Mouse (Mus musculus): ENCODE results near the gene Col28a1.

The Col28a1 gene

DNA sequence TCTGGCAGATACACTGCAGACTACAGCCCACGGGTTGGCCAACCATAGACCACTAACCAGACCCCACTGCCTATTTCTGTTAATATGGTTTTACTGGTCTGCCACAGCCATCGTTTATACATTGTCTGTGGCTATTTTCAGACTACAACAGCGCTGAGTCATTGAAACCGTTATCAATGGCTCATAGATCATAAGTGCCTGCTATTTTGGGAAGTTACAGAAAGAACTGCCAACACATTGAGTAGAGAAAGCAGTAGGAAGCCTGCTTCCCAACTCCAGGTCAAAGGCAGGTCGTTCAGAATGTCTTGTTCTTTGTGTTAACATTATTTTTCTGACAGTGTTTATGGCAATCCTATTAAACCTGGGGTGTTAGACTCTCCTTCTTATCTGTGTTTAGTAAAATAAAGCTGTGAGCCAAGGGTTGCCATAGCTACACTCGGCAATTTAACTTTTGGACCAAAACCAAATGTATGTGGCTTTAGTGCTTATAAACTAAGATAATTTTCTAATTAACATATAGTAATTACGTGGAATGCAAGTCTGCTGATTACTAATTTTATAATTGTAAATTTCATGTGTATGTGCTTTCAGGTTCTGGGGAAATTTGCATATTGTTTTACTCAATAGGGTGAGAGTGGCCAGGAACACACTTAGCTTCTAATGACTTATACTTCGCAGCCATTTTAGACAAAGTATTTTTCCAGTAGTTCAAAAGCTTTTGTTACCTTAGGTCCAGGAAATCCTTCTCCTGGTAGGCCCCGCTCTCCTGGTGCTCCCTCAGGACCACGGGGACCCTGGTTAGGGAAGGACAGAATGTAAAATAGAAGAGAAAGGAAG is 86.3 kb downstream of the Col28a1 start:
- no peak for DNase-seq

DNA sequence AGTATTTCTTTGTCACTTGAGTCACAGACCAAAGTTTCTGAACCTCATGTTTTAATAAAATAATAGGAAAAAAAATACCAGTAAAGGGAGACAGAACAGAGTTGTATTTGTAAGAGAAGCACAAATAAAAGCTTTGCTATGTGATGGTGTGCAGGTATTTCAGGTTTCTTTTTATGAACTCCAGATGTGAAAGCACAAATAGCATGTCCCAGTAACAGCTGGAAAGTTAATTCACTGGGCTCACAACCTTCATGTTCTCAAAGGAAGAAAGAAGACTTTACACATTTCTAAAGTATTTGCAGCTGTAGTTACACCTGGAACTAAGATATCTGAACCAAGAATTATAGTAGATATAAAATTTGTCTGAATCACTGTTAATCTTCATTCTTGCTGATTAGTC is 91.2 kb downstream of the Col28a1 start:
- no peak for DNase-seq

DNA sequence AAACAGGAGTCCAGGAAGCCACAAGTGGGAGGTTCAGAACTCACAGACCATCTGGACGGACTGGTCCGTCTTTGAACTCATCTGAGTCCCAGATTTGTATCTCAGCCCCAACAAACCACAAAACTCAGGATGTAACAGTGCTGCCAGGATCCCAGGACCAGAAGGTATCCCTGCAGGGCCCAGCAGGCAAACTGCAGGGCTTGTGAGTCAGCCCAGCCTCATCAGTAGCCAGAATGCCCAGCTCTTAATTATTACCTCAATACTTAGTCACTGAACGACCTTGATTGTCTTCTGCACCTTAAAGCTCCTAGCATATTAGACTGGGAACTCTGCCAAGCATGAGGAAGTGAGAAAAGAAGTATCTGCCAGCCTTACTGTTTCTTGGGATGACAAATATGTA is 96.6 kb downstream of the Col28a1 start:
- DNase-seq: no peak

GRCm38 (mm10) chr6:8094160-8094953 is 98.1 kb downstream of the Col28a1 start:
- no peak for DNase-seq

- DNase-seq: no peak
Measured at GRCm38 (mm10) chr6:8093556-8093955, 98.9 kb downstream of the Col28a1 start.

- DNase-seq: peak; percentile 31 to 46
Measured at GRCm38 (mm10) chr6:8086847-8087246, 105.6 kb downstream of the Col28a1 start.

- DNase-seq: no peak
Measured at GRCm38 (mm10) chr6:8084806-8085205, 107.6 kb downstream of the Col28a1 start.

GRCm38 (mm10) chr6:8083196-8083595 is 109.2 kb downstream of the Col28a1 start:
- DNase-seq: no peak

GRCm38 (mm10) chr6:8077572-8078146 is 114.8 kb downstream of the Col28a1 start:
- no peak for DNase-seq

GRCm38 (mm10) chr6:8074914-8075313 is 117.5 kb downstream of the Col28a1 start:
- DNase-seq: no peak

DNA sequence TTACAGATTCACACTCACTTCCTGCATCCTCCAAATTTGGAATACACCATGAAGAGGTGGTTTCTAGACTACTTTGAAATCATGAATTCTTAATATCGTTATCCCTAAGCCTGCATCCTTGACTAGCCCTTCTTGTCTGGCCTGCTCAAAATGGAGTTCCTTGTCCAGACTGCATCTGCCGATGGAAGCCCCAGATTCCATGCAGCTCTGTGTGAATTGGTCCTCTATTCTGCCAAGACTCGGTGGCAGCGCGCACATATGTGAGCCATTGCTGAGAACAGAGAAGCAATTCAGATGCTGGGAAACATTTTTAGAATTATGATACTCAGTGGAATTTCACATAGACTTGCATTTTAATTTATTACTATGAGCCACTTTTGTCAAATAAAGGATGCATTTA is 123.4 kb downstream of the Col28a1 start:
- DNase-seq: no peak

- DNase-seq: no peak
Measured at GRCm38 (mm10) chr6:8068394-8068793, 124.0 kb downstream of the Col28a1 start.

- DNase-seq: no peak
Measured at GRCm38 (mm10) chr6:8067124-8067523, 125.3 kb downstream of the Col28a1 start.

DNA sequence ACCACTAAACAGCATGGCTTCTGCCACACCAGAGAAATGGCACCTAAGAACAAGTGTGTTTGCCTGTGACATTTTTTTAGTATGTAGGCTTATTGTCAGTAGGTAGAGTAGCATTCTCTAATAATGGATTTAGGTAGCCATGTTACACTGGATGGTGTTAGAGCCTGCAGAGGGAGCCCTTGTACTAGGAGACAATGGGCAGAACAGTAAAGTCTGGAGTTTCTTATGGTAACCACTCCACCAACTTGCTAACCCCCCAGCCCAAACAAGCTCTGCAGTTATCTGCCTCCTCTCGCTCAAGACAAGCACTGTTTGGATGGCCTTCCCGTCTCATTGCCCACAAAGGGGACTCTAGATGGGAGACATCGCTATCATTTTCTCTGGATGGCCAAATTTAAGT is 126.2 kb downstream of the Col28a1 start:
- peak; percentile 39 to 43 for DNase-seq

- peak in 1 of 2 experiments; percentile 4 for DNase-seq
Measured at GRCm38 (mm10) chr6:8059199-8059598, 133.2 kb downstream of the Col28a1 start.

GRCm38 (mm10) chr6:8048216-8048615 is 144.2 kb downstream of the Col28a1 start:
- DNase-seq: no peak

DNA sequence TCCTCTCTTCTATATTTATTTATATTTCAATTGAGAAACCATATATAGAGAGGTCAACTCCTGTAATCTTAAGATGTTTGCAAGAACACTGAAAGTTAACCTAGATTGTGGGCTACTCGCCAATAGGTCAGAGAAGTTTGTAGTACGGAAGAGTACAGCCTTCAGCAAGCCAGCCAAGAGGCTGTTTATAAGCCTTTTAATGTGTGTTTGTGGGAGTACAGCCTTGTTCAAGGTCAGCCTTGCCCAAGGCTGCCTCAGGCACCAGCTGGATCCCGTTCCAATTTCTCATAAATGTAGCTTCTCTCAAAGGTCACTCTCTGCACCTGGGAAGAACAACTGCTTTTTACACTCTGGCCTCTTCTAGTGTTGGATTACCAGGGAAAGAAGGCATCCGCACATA is 146.0 kb downstream of the Col28a1 start:
- DNase-seq: no peak

DNA sequence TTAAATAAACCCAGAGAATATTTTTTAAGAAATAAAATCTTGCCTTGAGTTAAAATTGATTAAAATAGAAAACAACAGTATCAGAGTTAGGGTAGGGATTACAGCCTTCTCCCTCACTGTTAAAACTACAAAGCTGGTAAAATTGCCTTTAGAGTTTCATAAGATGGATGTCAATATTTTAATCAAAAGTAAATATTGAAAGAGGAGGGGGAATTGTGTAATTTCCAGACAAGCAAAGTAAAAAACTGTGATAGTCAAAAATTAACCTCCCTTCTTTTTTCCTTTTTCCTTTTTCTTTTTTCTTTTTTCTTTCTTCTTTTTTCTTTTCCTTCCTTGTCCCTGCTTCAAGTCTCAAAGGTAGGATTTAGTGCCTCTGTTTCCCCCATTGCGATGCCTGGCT is 146.6 kb downstream of the Col28a1 start:
- no peak for DNase-seq

GRCm38 (mm10) chr6:8028711-8029110 is 163.7 kb downstream of the Col28a1 start:
- DNase-seq: no peak

- no peak for DNase-seq
Measured at GRCm38 (mm10) chr6:8025332-8026129, 166.9 kb downstream of the Col28a1 start.

GRCm38 (mm10) chr6:8023527-8023926 is 168.9 kb downstream of the Col28a1 start:
- no peak for DNase-seq

DNA sequence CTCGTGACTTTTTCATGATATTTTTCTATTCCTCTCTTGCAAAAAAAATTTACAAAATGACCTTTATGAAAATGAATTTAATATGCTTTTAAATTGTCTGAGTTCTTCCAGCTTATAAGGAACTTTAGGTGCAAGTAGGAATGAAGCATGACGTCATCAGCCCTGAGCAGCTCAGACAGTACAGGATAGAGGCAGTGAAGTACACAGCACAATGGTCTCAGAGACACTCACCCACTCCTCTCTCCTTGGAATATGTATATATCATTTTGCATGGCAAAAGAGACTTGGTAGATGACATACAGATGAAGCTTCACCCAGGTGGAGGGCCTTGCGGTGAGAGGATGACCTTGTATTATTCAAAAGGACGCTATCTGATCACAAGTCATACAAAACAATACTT is 197.7 kb downstream of the Col28a1 start:
- DNase-seq: no peak

DNA sequence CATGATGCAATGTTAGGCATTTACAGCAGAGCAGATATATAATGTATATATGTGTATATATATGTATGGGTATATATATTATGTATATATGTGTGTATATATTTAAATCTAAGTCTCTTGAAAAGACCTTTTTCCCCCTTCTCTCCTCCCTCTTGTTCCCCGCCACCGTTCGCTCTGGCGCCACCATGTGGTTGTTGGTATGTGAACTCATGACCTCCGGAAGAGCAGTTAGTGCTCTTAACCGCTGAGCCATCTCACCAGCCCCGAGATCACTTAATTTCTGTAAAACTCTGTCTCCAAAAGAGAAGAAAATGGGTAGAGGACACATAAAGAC is 208.8 kb downstream of the Col28a1 start:
- peak; percentile 74 to 77 for DNase-seq

All from B cell, adult 2 months (primary cell).